Mouse (Mus musculus): ENCODE results near the gene Zcchc24.
"Not testable (repeated sequence)": the region's sequence is repeated elsewhere in the genome, so short reads cannot be mapped to it uniquely, and the experiment has no call there.

Gene Zcchc24

GRCm38 (mm10) chr14:25768915-25769625 is at the start of gene Zcchc24:
TSS of gene Zcchc24 (minus strand) at chr14:25769039.
- CTCF ChIA-PET = interaction anchor here (0.6 to 0.7 kb wide), 3 partner anchors 9 to 14 kb away, joined by 4 to 17 read pairs (median 5); no protein-coding TSS in a partner anchor

GRCm38 (mm10) chr14:25816416-25816815 is 47.6 kb upstream of the Zcchc24 start:
- CTCF ChIA-PET = no interaction called here

- CTCF ChIA-PET = no interaction called here
Measured at GRCm38 (mm10) chr14:25814140-25814539, 45.3 kb upstream of the Zcchc24 start.

GRCm38 (mm10) chr14:25811026-25811425 is 42.2 kb upstream of the Zcchc24 start:
- CTCF ChIA-PET = not testable (repeated sequence)

GRCm38 (mm10) chr14:25806561-25806960 is 37.7 kb upstream of the Zcchc24 start:
- CTCF ChIA-PET = no interaction called here

- CTCF ChIA-PET = no interaction called here
Measured at GRCm38 (mm10) chr14:25805871-25806270, 37.0 kb upstream of the Zcchc24 start.

- CTCF ChIA-PET = no interaction called here
Measured at GRCm38 (mm10) chr14:25803246-25803809, 34.5 kb upstream of the Zcchc24 start.

GRCm38 (mm10) chr14:25802511-25802910 is 33.7 kb upstream of the Zcchc24 start:
- CTCF ChIA-PET = no interaction called here

GRCm38 (mm10) chr14:25800166-25800960 is 31.5 kb upstream of the Zcchc24 start:
- CTCF ChIA-PET = interaction anchor here (0.7 to 1.3 kb wide), 3 partner anchors 29 to 92 kb away, joined by 3 to 4 read pairs (median 4); no protein-coding TSS in a partner anchor

GRCm38 (mm10) chr14:25796619-25797018 is 27.8 kb upstream of the Zcchc24 start:
- CTCF ChIA-PET = no interaction called here

GRCm38 (mm10) chr14:25795561-25796174 is 26.8 kb upstream of the Zcchc24 start:
- CTCF ChIA-PET = interaction anchor here (0.7 kb wide), 1 partner anchor 592 kb away, joined by 21 read pairs; no protein-coding TSS in a partner anchor

- CTCF ChIA-PET = interaction anchor here (0.7 kb wide), 1 partner anchor 591 kb away, joined by 21 read pairs; no protein-coding TSS in a partner anchor
Measured at GRCm38 (mm10) chr14:25795067-25795466, 26.2 kb upstream of the Zcchc24 start.

GRCm38 (mm10) chr14:25794331-25794730 is 25.5 kb upstream of the Zcchc24 start:
- CTCF ChIA-PET = no interaction called here

- CTCF ChIA-PET = no interaction called here
Measured at GRCm38 (mm10) chr14:25790768-25791302, 22.0 kb upstream of the Zcchc24 start.

GRCm38 (mm10) chr14:25789946-25790345 is 21.1 kb upstream of the Zcchc24 start:
- CTCF ChIA-PET = no interaction called here

- CTCF ChIA-PET = no interaction called here
Measured at GRCm38 (mm10) chr14:25789207-25789606, 20.4 kb upstream of the Zcchc24 start.

GRCm38 (mm10) chr14:25788201-25788600 is 19.4 kb upstream of the Zcchc24 start:
- CTCF ChIA-PET = no interaction called here

GRCm38 (mm10) chr14:25787387-25787910 is 18.6 kb upstream of the Zcchc24 start:
- CTCF ChIA-PET = no interaction called here

GRCm38 (mm10) chr14:25786959-25787358 is 18.1 kb upstream of the Zcchc24 start:
- CTCF ChIA-PET = no interaction called here

GRCm38 (mm10) chr14:25785210-25785609 is 16.4 kb upstream of the Zcchc24 start:
- CTCF ChIA-PET = interaction anchor here (0.7 kb wide), 1 partner anchor 69 kb away, joined by 3 read pairs; no protein-coding TSS in a partner anchor

GRCm38 (mm10) chr14:25783220-25783619 is 14.4 kb upstream of the Zcchc24 start:
- CTCF ChIA-PET = interaction anchor here (1.0 kb wide), 1 partner anchor 14 kb away, joined by 5 read pairs; no protein-coding TSS in a partner anchor
